Mouse (Mus musculus): ENCODE results near the gene Cpne8.

The Cpne8 gene

DNA sequence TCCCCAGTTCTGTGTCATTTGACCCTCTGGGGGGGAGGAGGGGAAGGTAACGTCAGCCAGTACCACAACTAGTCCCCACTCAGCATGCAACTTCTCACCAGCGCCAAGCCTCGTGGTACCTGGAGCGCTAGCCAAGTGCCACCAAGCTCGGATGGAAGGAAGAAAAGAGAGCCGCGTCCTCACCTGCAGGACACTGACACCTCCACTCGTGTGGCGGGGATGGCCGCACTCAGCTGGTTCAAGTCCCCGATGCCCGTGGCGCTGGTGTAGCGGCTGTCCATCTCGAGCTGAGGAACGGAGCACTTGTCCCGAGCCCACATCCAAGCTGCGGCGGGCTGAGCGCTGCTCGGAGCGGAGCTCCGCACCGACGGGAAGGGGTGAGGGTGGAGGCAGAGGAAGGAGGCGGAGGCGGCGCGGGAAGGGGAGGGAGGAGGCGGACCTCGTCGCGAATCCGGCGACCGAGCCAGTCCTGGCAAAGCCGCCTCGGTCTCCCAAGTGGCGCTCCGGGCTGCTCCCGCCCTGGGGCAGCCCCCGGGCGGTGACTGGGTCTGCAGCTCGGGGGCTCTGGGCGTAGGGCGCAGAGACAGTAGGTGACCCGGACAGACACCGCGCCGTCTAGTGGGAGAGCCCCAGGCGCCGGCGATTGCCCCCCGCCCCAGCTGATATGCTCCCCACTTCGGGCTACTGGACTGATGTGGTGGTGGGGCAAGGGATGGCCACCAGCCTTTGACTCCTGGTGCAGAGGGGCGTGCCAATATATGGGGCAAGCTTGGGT lies at the start of gene Cpne8:
TSS of gene Cpne8 (minus strand) at position 448 of the 775 bp plus-strand sequence.
- DNase-seq (ENCODE audit: low spot score in 2 of 2), result peak in 1 of 2 experiments; percentile 24

DNA sequence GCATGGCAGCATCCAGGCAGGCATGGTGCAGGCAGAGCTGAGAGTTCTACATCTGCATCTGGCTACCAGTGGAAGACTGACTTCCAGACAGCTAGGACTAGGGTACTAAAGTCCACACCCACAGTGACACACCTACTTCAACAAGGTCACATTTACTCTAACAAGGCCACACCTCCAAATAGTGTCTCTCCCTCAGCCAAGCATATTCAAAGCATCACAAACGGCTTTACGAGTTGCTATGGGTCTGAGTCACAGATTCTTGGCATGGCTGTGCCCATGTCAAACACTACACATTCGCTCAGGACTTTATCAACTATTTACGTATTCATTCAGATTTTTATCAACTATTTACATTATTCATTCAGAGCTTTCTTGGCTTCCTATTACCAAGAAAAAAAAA lies 38.5 kb upstream of the Cpne8 start:
- DNase-seq (ENCODE audit: low spot score in 2 of 2), result no peak

DNA sequence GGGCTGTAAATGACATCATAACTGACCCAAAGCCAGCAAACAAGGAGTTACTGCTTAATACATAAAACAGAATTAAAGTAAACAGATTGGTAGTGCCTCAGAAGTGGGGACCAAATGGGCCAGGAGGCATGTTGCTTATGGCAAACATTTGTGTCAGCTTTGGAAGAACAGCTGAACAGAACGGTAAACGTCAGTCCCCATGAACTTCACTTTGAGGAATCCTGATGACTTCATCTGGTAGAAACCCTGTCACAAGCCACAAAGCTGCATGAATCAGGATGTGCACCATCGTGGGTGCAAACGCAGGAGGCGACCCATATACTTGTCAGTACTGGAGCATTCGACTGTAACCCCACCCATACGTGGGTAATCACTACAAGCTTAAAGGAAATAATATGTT lies 30.1 kb upstream of the Cpne8 start:
- DNase-seq (ENCODE audit: low spot score in 2 of 2), result no peak

DNA sequence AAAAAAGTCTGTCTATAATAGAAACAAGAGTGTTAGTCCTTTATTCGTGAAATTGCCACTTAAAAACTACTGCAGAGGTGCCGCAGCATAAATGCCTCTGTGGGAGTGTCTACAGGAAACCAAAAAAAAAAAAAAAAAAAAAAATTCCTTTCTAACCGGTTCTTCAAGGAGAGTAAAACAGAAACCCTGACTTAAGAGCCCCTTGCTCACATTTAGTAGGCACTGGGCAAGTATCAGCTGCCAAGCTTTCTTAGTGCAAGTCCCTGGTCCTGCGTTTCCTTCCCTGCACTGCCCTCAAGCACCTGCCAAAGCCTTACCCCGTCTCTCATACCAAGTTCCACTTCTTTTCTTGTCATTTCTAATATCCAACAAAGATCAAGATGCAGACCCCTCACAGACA lies 25.1 kb upstream of the Cpne8 start:
- DNase-seq (ENCODE audit: low spot score in 2 of 2), result no peak

DNA sequence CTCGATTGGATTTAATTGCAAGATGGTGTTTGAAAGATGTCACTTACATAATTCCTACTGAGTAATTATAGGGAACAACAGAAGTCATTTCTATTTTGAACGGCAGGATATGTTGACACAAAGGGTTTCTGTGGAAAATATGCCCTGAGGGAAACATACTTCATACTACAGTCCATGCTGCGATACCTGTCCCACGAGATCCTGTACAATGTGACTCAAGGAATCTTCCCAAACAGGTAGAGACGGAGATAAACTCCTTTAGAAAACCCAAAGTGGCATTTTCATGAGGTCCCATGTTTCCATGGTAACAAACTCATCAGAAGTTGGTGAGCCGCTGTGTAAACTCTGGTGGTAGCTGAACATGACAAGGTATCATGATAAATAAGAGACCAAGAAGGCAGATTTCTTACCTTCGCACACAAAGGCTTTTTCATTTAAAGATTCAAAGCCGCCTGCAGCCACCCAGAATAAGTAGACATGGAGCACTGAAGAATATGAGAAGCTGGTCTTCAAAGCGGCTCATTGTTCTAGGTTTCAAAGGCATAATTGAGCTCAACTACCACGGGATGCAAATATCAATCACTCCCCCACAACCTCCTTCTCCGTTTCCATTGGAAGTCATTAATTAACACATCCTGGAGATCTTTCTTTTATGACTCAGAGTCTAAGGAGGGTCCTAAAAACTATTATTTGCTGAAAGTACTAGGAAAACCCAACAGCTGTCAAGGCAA lies 24.4 kb upstream of the Cpne8 start:
- no peak for DNase-seq (ENCODE audit: low spot score in 2 of 2)

DNA sequence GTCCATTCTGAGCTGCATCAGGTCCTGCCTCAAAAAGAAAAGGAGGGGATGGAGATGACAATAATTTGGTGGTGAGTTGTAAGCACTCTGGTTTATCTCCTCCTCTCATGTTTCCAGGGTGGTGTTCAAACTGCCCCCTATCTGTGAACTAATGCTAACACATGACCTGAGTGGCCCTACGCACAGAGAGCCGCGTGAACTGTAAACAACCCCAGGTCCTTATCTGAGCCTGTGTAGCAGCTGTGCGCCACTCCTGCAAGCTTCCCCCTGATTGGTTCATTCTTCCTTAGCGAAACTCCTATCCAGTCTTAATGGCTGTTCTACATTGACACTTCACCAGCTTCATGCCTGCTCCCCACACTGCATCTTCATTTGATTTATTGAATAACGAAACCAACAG lies 7.5 kb upstream of the Cpne8 start:
- no peak for DNase-seq (ENCODE audit: low spot score in 2 of 2)

- peak; percentile 54 to 57 for DNase-seq (ENCODE audit: low spot score in 2 of 2)
Measured at GRCm38 (mm10) chr15:90679760-90680579, 738 bp upstream of the Cpne8 start.

DNA sequence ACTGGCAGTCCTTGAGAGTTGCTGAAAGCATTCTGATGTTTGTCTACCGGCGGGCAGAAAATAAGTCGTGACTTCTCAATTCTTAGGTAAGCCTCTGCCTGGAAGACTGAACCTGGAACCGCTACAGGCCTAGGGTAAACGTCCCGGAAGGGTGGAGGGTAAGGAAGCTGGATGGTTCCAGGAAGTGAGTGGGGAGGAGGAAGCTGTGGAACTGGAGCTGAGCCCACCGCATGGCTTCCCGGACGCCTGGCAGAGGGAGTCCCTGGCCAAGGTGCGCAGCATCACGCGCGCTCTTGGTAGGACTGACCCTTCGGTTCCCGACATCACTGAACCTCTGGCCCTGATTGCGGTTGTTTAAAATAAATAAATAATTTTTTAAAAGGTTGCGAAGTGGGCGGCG lies 744 bp downstream of the Cpne8 start:
- DNase-seq (ENCODE audit: low spot score in 2 of 2), result peak in 1 of 2 experiments; percentile 7

- DNase-seq (ENCODE audit: low spot score in 2 of 2), result no peak
Measured at GRCm38 (mm10) chr15:90669494-90669893, 9.7 kb downstream of the Cpne8 start.

DNA sequence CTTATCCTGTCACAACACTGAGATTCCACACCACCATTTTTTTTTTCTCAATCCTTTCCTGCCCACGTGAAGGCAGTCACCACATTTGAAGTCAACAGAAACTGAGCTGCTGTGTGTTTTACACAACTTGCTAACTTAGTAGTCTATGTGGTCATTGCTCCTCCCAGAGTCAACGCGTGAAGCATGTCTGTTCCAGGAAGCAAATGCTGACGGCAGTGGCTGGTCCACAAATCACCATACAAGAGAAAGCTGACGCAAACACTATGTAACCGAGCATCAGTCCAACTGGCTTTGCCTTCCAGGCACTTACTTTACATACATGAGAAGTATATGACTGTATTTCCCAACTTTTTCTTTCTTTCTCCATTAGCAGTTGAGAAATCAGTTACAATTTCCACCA lies 12.3 kb downstream of the Cpne8 start:
- no peak for DNase-seq (ENCODE audit: low spot score in 2 of 2)

DNA sequence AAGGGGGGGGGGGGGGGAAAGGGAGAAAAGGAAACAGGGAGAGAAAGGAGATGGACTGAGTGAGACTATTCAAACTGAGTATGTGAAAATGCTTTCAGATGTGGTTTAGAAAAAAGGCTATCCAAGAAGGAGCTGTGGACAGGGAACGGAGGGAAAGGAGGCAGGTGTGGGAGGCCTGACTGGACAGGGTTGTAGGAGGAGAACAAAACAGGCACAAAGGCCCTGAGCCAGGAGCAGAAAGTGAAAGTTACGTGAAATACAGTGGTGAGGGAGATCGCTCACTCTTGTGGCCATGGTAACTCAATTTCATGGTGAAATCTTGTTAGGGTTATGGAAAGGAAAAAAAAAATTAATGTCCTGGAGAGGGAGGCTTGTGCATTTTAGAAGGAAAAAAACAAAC lies 14.6 kb downstream of the Cpne8 start:
- no peak for DNase-seq (ENCODE audit: low spot score in 2 of 2)

- DNase-seq (ENCODE audit: low spot score in 2 of 2), result no peak
Measured at GRCm38 (mm10) chr15:90663631-90664030, 15.6 kb downstream of the Cpne8 start.

GRCm38 (mm10) chr15:90660723-90661122 lies 18.5 kb downstream of the Cpne8 start:
- no peak for DNase-seq (ENCODE audit: low spot score in 2 of 2)

DNA sequence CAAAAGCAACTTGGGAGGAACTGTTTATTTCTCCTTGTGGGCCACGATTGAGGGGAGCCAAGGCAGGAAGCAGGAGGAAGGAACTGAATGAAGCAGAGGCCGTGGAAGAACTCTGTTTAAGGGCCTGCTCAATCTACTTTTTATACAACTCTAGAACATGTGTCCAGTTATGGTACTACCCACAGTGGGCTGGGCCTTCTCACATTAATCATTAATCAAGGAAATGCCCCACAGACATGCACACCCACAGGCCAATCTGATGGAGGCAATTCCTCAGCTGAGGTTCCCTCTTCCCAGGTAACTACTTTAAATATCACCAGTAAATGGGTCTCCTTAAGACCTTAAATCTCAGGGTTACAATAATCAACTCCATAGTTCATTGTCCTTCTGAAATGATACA lies 21.2 kb downstream of the Cpne8 start:
- DNase-seq (ENCODE audit: low spot score in 2 of 2), result no peak

GRCm38 (mm10) chr15:90656521-90656920 lies 22.7 kb downstream of the Cpne8 start:
- DNase-seq (ENCODE audit: low spot score in 2 of 2), result peak in 1 of 2 experiments; percentile 5

- no peak for DNase-seq (ENCODE audit: low spot score in 2 of 2)
Measured at GRCm38 (mm10) chr15:90647011-90647577, 32.1 kb downstream of the Cpne8 start.

DNA sequence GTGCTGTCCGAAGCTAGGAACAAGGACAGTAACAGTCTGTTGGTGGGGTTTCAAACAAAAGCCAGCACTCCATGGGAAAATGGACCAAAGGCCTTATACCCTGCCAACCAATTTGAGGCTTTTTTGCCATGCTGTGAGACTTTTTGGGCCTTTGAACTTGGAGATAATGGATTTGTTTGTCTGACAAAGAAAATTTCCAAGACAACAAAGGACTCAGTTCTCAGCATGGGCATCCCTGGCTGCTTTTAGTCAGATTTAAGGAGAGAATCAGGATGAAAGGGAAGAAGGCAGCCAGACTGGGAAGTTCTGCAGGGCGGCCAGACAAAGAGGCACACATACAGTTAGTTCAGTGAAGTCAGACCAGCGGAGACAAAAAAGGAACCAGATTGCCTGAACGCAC lies 32.9 kb downstream of the Cpne8 start:
- DNase-seq (ENCODE audit: low spot score in 2 of 2), result no peak

- no peak for DNase-seq (ENCODE audit: low spot score in 2 of 2)
Measured at GRCm38 (mm10) chr15:90645828-90646227, 33.4 kb downstream of the Cpne8 start.

DNA sequence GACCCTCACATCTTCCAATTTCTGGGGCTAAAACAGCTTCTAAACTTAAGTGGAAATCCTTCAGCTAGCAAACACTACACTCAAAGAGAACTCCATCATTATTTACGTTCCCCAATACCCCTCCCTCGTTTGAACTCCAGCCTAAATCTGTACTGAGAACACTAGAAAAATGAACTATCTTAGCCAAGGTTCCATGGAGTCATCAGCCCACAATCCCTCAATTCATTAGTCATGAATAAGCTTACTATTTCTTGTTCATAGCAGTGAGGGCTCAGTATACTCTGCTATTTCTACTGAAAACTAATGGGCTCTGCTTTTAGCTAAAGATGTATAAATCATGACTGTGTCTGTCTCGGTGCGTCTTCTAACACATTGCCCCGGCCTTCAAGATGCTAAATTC lies 55.0 kb downstream of the Cpne8 start:
- DNase-seq (ENCODE audit: low spot score in 2 of 2), result no peak

DNA sequence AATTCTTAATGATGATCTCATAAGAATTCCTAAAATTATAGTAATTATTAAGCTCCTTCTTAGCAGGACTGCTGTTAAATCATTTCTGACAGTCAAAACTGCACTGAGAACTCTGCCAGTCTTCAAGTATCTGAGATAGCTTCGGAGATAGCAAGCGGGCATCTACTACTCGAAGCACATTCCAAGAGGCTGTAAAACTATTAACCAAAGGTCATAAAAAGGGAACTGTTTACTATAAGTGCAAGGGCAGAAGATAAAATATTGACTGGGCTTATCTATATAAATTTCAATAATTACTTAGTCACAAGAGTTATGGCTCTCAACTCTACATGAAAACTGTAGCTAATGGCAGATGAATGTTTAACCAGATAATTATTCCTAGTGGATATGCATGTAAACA lies 57.2 kb downstream of the Cpne8 start:
- DNase-seq (ENCODE audit: low spot score in 2 of 2), result no peak

DNA sequence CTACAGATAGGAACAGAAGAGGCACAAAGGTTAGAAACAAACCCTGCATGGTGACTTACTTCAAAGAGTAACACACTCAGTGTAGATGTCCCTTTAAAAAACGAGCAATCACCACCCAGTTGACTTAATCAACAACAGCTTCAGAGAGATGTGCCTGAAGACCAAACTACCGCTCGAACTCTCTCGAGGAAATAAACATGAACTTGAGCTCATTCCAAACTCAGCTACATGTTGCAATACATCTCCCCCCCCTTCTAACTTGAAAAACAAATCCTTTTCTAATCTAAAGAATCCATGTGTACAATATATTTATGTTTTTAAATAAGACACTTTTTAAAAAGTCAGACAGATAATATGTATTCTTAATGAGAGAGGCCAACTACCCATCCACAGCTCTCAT lies 59.5 kb downstream of the Cpne8 start:
- DNase-seq (ENCODE audit: low spot score in 2 of 2), result no peak

Data from frontal cortex, postnatal 25 days (tissue).